22 mouse cellular contexts compared by ENCODE assay signal in genomic region chr8:108061972-108062371, GRCm38 (mm10).
DNase-seq lines count a peak whose midpoint lies in the region; ATAC-seq lines count a peak whose summit lies in the region.
"Had no signal": no experiment of that assay in that cellular context is flagged by ENCODE, and none has a peak within 500 bp of the region (broad histone marks: within the 10 kb centered on the region; RNA-seq: fewer than 3 reads in every experiment).

No protein-coding gene starts in this region.

- peaks cover 9% of the 10 kb centered on the region for H3K4me1 ChIP-seq in limb, embryonic 13.5 days
- H3K4me1 ChIP-seq: heart, embryonic 12.5 days had no signal

- 29% methylated on average over 12 of the region's 12 CpGs for WGBS in limb, embryonic 13.5 days

- H3K4me3 ChIP-seq in limb, embryonic 13.5 days: no peak overlapping the region
- H3K4me3 ChIP-seq: embryonic facial prominence, embryonic 12.5 days; heart, adult 2 months; heart, embryonic 12.5 days; hindbrain, embryonic 10.5 days had no signal

- H3K27me3 ChIP-seq in limb, embryonic 13.5 days: no peaks in the 10 kb centered on the region
- H3K27me3 ChIP-seq: embryonic facial prominence, embryonic 12.5 days; heart, embryonic 12.5 days had no signal

- ATAC-seq in limb, embryonic 13.5 days (ENCODE audit: low FRiP score, low read depth): peak; percentile 72
- ATAC-seq: CD4-positive, CD25-positive, alpha-beta regulatory T cell, adult 4 months; forebrain, embryonic 16.5 days had no signal

- DNase-seq in embryo, embryonic 10.5 days (ENCODE audit: low spot score): peak; percentile 28
- DNase-seq in embryo, embryonic 10 days (ENCODE audit: low spot score): no peak
- DNase-seq in embryo, embryonic 9.5 days (ENCODE audit: extremely low spot score): peak; percentile 11
- peak; percentile 42 for DNase-seq in neural tube, embryonic 10.5 days (ENCODE audit: extremely low spot score, low spot score)
- DNase-seq in thymus, postnatal 36 days: no peak
- DNase-seq in ovary, postnatal 10 days (ENCODE audit: low spot score): no peak
- DNase-seq in kidney, adult 11 months: no peak
- DNase-seq: adrenal gland, adult 8-10 months; adrenal gland, postnatal 36 days; B cell, adult 2 months; cerebellum, adult 2 months; cerebellum, postnatal 10 days; gastrocnemius, postnatal 14 days; heart, adult 2 months had no signal

- H3K36me3 ChIP-seq in limb, embryonic 13.5 days: no peaks in the 10 kb centered on the region
- H3K36me3 ChIP-seq: embryonic facial prominence, embryonic 12.5 days; G1E; heart, embryonic 12.5 days; hindbrain, embryonic 10.5 days had no signal

- H3K9ac ChIP-seq in limb, embryonic 13.5 days: no peak overlapping the region
- H3K9ac ChIP-seq: embryonic facial prominence, embryonic 12.5 days; heart, embryonic 12.5 days; hindbrain, embryonic 14.5 days had no signal

- no peaks in the 10 kb centered on the region for H3K9me3 ChIP-seq in limb, embryonic 13.5 days
- H3K9me3 ChIP-seq: embryonic facial prominence, embryonic 12.5 days; heart, embryonic 12.5 days had no signal

- peak overlapping the region; percentile 31 for H3K4me2 ChIP-seq in limb, embryonic 13.5 days (replicated peaks)
- H3K4me2 ChIP-seq: embryonic facial prominence, embryonic 12.5 days; heart, embryonic 12.5 days; hindbrain, embryonic 14.5 days had no signal

- H3K27ac ChIP-seq in limb, embryonic 13.5 days: no peak overlapping the region
- H3K27ac ChIP-seq: heart, adult 2 months; hindbrain, embryonic 10.5 days; hindbrain, embryonic 14.5 days had no signal

Comparison
In these comparisons a context has a peak if more than half of its experiments do, and no peak if none do; other contexts are left out.
1. DNase-seq: peak in embryo, embryonic 10.5 days (single experiment), embryo, embryonic 9.5 days (single experiment) and neural tube, embryonic 10.5 days (single experiment); none in embryo, embryonic 10 days (single experiment), thymus, postnatal 36 days (0 of 2), ovary, postnatal 10 days (single experiment) and kidney, adult 11 months (single experiment).